Mouse (Mus musculus): ENCODE results near the gene 1700020L24Rik.

DNA sequence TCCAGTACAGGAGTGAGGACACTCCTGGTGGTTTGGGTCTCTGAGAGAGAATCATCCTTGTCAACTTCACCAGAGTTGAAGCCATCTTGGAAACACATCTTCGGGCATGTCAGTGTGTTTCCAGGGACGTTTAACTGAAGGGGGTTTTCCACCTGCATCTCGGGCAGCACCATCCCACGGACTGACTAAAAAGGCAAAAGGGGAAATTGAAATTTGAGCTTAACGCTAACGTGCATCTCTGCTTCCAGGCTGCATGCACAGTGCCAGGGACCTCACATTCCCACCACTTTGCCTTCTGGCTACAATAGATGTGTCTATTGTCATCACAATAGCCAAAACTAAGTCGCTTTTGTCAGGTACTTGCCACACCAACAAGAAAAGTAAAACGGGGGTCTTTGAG lies 29.2 kb upstream of the 1700020L24Rik start:
- TF ChIP-seq POLR2A (IDR thresholded peaks at IDR 0.05; ENCODE audit: borderline replicate concordance, control insufficient read depth, low read depth, low read length) (no peak), CTCF (IDR thresholded peaks at IDR 0.05; ENCODE audit: control insufficient read depth, insufficient read depth, low read length) (no peak)
